11 mouse cellular contexts compared by ENCODE assay signal in genomic region chr6:121498819-121499535, GRCm38 (mm10). TPM values are rescaled to one million over a fixed set of nuclear protein-coding genes. Genes with fewer than 3 reads are reported as not detected.
DNase-seq lines count a peak whose midpoint lies in the region; ATAC-seq and TF ChIP-seq lines count a peak whose summit lies in the region.
"Had no signal": no experiment of that assay in that cellular context is flagged by ENCODE, and none has a peak within 500 bp of the region (broad histone marks: within the 10 kb centered on the region; RNA-seq: fewer than 3 reads in every experiment).

No protein-coding gene starts in this region.

- TF ChIP-seq CTCF in thymus, adult 2 months (IDR thresholded peaks at IDR 0.05; ENCODE audit: borderline replicate concordance, control insufficient read depth, extremely low read depth, insufficient read depth, low read length, poor library complexity) = no peak

- H3K4me1 ChIP-seq in hindbrain, embryonic 12.5 days = peaks cover 10% of the 10 kb centered on the region; the same call in 1 of the 2 replicates
- peaks cover 13% of the 10 kb centered on the region for H3K4me1 ChIP-seq in midbrain, embryonic 15.5 days
- no peaks in the 10 kb centered on the region for H3K4me1 ChIP-seq in thymus, adult 2 months (replicated peaks; ENCODE audit: control insufficient read depth, insufficient read depth, low read length)
- H3K4me1 ChIP-seq: stomach, embryonic 15.5 days had no signal

- WGBS in hindbrain, embryonic 12.5 days = 23% methylated on average over 9 of the region's 9 CpGs
- 13% methylated on average over 9 of the region's 9 CpGs for WGBS in midbrain, embryonic 15.5 days
- WGBS in thymus, adult 2 months = 28% methylated on average over 9 of the region's 9 CpGs

- no peak overlapping the region for H3K27ac ChIP-seq in hindbrain, embryonic 12.5 days
- H3K27ac ChIP-seq in midbrain, embryonic 15.5 days = peak overlapping the region; percentile 30
- H3K27ac ChIP-seq in thymus, adult 2 months (ENCODE audit: control insufficient read depth, insufficient read depth, low read length) = no peak overlapping the region
- H3K27ac ChIP-seq: stomach, embryonic 15.5 days had no signal

- H3K27me3 ChIP-seq in hindbrain, embryonic 12.5 days = no peaks in the 10 kb centered on the region
- H3K27me3 ChIP-seq in midbrain, embryonic 15.5 days (replicated peaks) = no peaks in the 10 kb centered on the region
- no peaks in the 10 kb centered on the region for H3K27me3 ChIP-seq in thymus, adult 2 months (ENCODE audit: control insufficient read depth, insufficient read depth, low read length)
- H3K27me3 ChIP-seq: stomach, embryonic 15.5 days had no signal

- no peaks in the 10 kb centered on the region for H3K36me3 ChIP-seq in hindbrain, embryonic 12.5 days
- no peaks in the 10 kb centered on the region for H3K36me3 ChIP-seq in midbrain, embryonic 15.5 days (replicated peaks)
- no peaks in the 10 kb centered on the region for H3K36me3 ChIP-seq in thymus, adult 2 months (ENCODE audit: control insufficient read depth, insufficient read depth, low read length)
- H3K36me3 ChIP-seq: stomach, embryonic 15.5 days had no signal

- no peak for DNase-seq in frontal cortex, adult 2 months (ENCODE audit: extremely low spot score in 1 of 2, low spot score in 1 of 2)
- DNase-seq in thymus, adult 2 months = no peak
- DNase-seq in frontal cortex, postnatal 36 days (ENCODE audit: low spot score in 2 of 2) = no peak
- no peak for DNase-seq in T-cell, adult 2 months (ENCODE audit: low spot score)
- DNase-seq: kidney, adult 8-10 months had no signal

- ATAC-seq in frontal cortex, adult (ENCODE audit: low TSS enrichment) = peak; percentile 77
- peak; percentile 50; the same call in 1 of the 2 replicates for ATAC-seq in common myeloid progenitor, adult 5-6 weeks (replicated peaks; ENCODE audit: low read depth, poor library complexity, severe bottlenecking)
- peak; percentile 61; the same call in 1 of the 2 replicates for ATAC-seq in hindbrain, embryonic 12.5 days (ENCODE audit: low FRiP score)
- peak; percentile 88 for ATAC-seq in midbrain, embryonic 15.5 days (replicated peaks)
- ATAC-seq: lung, postnatal 0 days had no signal

- no peak for TF ChIP-seq POLR2A in thymus, adult 2 months (IDR thresholded peaks at IDR 0.05; ENCODE audit: control insufficient read depth, extremely low read depth, insufficient read depth, low read length, poor library complexity)

- no peaks in the 10 kb centered on the region for H3K9me3 ChIP-seq in hindbrain, embryonic 12.5 days (replicated peaks)
- H3K9me3 ChIP-seq in midbrain, embryonic 15.5 days = no peaks in the 10 kb centered on the region
- H3K9me3 ChIP-seq: stomach, embryonic 15.5 days had no signal

- no peak overlapping the region for H3K9ac ChIP-seq in hindbrain, embryonic 12.5 days
- no peak overlapping the region for H3K9ac ChIP-seq in midbrain, embryonic 15.5 days
- H3K9ac ChIP-seq: stomach, embryonic 15.5 days had no signal

- peak overlapping the region; percentile 15; the same call in 1 of the 2 replicates for H3K4me2 ChIP-seq in hindbrain, embryonic 12.5 days (replicated peaks)
- H3K4me2 ChIP-seq in midbrain, embryonic 15.5 days = 0 out of 2 replicates have a peak overlapping the region, but pooled peaks have one; percentile 7
- H3K4me2 ChIP-seq: stomach, embryonic 15.5 days had no signal

- no peak overlapping the region for H3K4me3 ChIP-seq in hindbrain, embryonic 12.5 days
- no peak overlapping the region for H3K4me3 ChIP-seq in midbrain, embryonic 15.5 days
- H3K4me3 ChIP-seq in thymus, adult 2 months (ENCODE audit: control insufficient read depth, insufficient read depth, low read length) = no peak overlapping the region
- H3K4me3 ChIP-seq: stomach, embryonic 15.5 days had no signal

RNA-seq across cellular contexts. Expression of gene Iqsec3, which starts 25.5 kb away (rescaled TPM):
- polyA plus RNA-seq in frontal cortex, adult 2 months (2012; rRNA removed) = 105 and 107 TPM in 2 replicates
- total RNA-seq in common myeloid progenitor, adult 5-6 weeks (2017) = not detected in 2 replicates
- 6.0 and 6.6 TPM in 2 replicates for polyA plus RNA-seq in hindbrain, embryonic 12.5 days (2016; fragmentation: Nextera tagmentation; extraction: Ambion mirVana)
- polyA plus RNA-seq in midbrain, embryonic 15.5 days (2015; fragmentation: Nextera tagmentation; extraction: Ambion mirVana) = 12.4 and 13.7 TPM in 2 replicates
- 0.09 and 0.19 TPM in 2 replicates for polyA plus RNA-seq in thymus, adult 2 months (2012; rRNA removed)
- polyA plus RNA-seq: lung, postnatal 0 days had no signal
